Mouse (Mus musculus): ENCODE data around the gene Pidd1.
A peak's percentile ranks its signal among the peaks of the same experiment; 100 is the strongest.
"Not testable (repeated sequence)": the region's sequence is repeated elsewhere in the genome, so short reads cannot be mapped to it uniquely, and the experiment has no call there.

The Pidd1 gene

DNA sequence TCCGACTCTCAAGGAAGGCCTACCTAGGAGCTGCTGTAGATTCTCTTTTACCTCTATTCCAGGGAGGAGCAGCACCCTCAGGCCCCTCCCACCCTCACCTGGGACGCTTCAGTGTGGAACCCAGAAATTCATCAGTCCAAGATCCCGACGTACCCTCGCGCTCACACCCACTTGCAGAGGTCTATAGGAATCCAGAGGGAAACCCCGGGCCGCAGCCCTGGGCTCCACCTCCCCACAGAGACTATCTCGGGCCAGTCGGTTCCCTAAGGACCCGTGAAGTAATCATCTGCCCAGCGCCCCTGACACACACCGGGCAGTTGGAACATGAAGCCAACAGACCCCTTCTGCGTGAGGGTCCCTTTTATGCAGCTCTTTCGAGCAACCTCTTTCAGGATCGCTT lies 30.5 kb downstream of the Pidd1 start:
- no peak for DNase-seq

DNA sequence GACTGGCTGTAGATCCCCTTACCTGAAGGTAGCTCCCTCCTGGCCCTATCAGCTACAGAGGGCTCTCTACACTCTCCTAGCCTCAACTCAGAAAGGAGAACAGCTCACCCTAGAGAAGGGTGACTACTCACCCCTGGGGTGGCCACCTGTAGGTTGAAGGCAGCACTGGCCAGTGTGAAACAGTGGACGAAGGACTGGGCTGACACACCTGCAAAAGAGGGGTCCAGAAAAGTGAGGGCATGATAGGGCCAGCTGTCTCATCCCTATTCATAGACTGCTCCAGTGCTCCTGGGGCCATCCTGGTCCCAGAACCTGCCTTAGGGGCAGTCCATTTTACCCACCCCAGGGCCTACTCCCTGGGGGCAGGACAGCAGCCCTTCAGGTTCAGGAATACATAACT lies 32.2 kb downstream of the Pidd1 start:
- no peak for DNase-seq

DNA sequence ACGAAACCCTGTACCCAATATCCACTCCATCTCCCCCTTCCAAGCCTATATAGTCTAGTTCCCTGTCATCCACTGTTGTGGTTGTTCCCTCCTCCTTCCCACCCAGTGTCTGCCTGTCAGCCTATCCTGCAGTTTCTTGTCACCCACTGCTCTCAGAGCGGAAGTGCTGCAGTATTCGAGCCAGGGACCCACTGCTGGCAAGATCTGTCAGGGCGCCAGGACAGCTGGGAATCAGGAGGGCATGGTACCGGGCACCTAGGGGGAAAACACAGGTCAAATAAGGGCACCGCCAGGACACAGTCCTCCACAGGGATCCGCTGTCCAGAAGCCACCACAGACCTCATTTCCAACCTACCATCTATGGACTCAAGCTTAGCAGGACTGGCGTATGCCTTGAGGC lies 33.2 kb downstream of the Pidd1 start:
- DNase-seq = no peak

DNA sequence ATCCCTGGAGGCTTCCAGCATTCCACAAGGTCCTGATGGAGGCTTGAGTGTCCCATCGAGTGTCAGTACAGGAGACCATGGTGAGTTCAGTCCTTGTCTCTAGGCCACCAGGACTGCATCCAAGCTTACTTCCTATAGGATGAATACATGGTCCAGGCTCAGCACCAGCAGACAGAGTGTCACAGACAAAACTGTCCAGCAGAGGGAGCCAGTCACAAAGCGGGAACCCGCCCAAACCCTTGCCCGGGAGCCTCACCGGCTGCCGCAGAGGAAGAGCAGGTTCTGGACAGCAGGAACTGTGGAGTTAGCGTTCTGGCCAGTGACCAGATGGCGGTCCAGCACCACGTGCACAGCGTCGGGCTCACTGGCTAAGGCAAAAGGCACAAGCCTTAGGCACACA lies 35.0 kb downstream of the Pidd1 start:
- DNase-seq = peak; percentile 82

DNA sequence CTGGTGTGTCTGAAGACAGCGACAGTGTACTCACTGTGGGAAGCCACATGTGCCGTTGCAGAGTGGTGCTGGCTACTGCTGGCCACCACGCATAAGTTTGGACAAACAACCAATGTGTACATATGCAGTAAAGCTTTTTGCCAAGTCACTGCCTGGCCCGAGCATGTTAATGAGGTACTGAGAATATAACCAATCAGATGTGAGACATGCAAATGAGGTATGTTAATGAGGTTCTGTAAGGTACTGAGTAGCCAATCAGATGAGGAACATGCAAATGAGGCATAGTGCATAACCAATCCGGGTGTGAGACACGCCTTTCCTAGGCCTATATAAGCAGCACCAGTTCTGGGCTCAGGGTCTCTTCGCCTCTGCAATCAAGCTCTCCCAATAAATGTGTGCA lies 36.2 kb downstream of the Pidd1 start:
- not testable (repeated sequence) for DNase-seq

DNA sequence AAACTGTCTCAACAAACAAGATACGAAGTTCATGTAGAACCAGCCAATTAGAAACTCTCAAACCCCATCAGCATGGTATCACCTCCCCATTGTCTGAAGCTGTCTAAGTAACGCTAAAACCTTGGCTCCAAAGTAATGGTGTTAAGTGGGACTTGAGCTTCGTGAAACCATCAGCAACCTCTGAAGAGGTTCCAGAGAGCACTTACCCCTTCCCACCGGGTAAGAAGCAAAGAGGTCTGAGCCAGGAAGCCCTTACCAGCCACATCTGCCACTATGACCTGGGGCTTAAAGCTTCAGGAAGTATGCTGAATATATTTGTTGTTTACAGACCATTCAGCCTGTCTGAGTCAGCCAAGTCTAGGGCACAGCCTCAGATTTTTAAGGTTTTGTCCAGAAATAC lies 38.4 kb downstream of the Pidd1 start:
- no peak for DNase-seq

DNA sequence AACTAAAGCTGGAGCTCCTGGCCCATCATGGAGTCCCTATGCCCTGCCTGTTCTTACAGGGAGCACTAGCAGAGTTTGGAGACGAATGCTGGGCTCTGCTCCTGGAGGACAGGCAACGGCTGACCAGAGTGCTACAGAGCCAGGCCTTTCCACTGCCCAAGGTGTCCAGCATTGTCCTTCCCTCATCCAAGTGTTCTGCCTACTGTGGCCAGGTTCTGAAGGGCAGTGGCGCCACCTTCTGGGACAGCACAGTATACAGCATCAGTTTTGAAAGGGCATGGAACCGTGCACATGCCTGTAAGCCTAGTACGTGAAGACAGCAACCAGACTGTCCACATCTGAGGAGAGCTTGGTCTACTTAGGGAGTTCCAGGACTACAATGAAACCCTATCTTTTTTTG lies 40.5 kb downstream of the Pidd1 start:
- DNase-seq = peak; percentile 40

DNA sequence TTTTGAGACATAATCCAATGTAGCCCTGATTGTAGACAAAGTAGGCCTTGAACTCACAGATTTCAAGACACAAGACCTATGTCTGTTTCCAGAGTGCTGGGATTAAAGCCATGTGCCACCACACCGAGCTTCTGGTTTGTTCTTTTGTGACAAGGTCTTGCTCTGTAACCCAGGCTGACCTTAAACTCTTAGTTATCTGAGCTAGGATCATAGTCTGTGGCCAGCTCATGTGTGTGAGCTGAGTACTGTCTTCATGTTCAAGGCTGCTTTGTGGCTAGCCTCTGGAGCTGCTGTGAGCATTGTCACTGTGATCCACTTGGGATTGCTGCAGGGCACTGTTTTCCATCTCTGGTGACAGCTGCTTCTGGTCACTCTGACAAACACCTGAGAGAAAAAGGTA lies 48.5 kb downstream of the Pidd1 start:
- no peak for DNase-seq

DNA sequence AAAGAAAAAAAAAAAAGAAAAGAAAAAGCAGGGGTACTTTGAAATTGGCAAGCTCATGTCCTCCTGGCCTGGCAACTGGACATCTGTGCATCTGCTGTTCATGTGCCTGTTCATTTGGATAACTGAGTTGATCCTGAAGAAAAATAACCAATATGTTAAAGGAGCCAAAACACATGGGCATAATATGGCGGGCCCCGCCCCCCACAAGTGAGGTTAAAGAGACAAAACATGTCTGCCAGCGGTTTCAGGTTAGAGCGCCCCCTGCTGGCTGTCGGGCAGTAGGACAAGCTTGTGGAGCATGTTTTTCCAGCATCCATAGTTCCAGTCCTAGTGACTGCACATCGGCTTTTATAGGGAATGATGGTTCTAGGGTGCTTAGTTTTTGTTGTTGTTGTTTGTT lies 49.1 kb downstream of the Pidd1 start:
- no peak for DNase-seq

DNA sequence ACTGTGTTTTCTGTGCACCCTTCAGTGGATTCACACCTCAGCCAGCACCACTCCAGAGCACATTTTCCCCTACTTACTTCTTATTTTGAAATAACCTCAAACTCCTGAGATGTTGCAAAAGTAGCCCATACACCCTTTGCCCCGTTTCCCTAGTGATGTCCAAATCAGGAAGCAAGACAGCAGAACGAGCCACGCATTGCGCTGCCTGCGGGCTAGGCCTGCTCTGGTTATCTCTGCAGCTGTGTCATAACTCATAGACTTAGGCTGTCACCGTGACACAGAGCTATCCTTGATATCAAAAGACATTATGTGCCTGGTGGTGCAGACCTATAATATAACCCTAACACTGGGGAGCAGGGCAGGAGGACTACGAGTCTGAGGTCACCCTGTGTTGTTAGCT lies 49.7 kb downstream of the Pidd1 start:
- no peak for DNase-seq

DNA sequence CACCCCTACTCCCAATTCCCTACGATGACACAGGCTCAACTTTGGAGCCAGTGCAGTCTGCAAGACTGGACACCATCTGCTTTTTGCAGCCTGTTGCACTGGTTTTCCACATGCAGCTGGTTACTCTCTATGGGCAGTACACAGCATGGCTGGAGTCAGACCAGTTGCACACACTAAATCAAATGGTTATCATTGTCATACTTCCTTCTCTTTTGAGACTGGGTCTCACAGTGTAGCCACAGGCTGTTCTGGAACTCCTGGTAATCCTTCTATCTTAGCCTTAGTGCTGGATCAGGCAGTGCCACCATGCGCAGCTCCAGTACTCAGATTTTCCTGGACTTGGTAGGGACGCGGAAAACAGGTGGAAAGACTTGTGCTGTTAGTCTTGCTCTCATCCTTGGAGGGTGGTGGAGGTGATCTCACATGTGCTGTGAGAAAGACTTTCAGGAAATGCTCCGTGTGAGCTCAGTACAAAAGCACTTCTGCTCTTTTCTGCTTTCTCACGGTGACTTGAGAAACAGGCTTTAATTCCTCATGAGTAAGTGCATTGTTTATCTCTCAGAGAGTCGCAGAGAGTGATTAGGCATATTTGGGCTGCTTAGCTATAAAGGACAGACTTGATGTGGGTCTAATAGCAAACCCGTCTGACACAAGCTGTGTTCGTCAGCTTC lies 51.1 kb downstream of the Pidd1 start:
- DNase-seq = no peak

DNA sequence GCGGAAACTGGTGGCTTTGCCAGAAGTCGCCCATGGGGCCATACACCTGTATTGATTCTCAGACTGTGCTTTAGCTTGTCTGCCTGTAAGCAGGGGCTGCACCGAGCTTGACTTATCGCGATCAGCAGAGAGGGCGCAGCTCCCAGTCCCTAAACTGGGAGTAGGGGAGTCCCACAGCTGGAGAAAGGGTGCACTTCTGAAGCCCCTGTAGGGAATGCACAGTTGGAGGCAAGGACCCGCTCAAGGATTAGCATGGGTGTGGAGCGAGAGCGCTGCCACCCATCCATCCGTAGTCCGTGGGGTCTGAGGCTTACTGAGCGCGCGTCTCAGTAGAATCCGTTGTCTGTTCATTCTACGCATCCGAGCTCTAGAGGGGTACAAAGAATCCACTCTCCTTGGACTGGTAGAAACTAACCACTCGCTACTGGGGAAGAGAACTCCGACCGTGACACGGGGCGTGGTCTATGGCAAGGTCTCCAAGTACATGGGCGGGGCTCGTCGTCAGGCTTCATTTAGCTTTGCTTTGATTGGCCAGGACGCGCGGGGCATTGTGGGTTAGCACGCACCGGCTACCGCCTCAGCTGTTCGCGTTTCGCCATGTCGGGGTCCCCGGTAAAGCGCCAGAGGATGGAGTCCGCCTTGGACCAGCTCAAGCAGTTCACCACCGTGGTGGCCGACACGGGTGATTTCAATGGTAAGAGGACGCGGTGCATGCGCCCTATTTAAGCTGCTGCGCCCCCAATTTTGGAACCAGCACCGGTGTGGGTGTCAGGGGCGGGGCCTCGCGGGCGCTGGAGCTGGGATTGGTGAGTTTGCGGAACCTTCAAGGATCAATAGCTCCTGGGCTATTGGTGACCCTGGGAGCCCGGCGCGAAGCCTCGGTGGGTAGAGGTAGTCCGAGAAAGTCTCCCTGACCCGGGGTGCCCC lies 51.9 kb downstream of the Pidd1 start, which contains the start of gene Taldo1:
Taldo1 (plus strand) TSS at position 575 of the 927 bp plus-strand sequence.
- peak; percentile 97 for DNase-seq

DNA sequence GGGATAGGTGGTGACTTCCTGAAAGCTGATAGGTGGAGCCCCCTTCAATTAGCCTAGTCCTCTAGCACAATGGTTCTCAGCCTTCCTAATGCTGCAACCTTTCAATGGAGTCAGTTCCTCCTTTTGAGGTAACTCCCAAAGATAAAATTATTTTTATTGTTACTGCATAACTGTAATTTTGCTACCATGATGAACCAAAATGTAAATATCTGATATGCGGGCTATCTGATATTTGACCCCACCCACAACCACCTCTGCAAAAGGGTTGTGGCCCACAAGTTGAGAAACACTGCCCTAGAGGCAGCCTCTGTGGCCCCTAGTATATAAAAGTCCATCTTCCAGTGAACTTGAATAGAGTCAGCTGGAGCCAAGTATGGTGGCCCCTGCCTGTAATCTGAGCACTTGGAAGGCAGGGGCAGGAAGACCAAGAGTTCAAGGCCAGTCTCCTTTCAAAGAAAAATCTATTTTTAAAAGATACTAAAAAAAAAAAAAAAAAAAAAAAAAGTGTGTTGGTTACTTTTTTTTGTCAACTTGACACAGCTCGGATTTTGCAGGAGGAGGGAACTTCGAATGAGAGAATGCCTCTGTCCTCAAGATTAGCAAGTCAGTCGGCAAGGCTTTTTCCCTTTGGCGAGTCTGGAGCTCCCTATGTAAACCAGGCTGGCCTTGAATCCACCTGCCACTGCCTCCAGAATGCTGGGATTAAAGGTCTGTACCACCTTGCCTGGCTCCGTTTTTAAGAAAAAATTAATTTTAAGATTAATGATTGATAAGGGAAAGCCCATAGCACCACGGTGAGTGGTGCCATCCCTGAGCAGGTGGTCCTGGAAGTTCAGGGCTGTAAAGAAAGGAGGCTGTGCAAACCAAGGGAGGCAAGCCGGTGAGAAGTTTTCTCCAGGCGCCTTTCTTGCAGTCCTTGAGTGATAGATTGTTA lies 53.2 kb downstream of the Pidd1 start:
- no peak for DNase-seq

DNA sequence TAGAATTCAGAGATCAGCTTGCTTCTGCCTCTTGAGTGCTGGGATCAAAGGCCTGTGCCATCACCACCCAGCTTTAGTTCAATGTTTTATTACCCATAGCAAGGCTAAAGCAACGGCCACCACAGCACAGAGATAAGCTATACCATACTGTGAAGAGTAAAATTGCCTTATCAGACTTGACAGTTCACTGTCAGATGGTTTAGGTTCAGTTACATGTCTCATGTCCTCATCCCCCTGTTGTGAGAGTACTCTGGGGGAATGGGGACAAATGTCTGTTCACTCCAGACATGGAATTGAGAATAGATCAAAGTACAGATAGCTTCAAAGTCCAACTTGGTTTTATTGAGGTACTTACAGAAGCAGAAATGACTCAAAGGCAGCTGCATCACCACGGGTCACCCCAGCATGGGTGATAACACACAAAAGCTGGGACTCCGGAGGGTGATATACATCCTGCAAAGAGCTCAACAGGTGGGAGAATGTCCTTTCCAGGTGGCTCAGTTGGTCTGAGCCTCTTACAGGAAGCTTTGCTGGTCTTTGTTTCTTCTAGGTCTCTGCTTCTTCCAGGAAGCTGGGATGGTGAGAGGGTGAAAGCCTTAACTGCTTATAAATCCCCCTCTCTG lies 55.2 kb downstream of the Pidd1 start:
- DNase-seq = no peak
